ENCODE assay signal across 1 mouse cellular context in the genomic region with DNA sequence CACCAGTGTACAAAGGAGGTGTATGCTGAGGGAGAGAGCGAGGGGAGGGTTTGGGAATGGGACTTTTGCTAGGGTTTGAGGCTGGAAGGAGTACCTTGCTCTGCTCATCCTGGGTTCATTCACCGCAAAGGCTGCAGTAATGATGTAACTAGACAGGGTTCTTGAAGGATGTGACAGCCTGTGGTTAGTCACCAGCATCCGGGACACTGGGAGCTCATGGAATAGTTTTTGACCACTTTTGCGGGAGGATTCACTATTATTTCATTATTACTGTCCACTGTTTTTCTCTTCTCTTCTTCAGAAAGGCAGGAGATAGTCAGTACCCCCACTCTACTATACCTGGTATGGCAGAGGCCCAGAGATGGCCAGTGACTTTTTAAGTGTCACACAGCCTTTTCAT.
TF ChIP-seq lines count a peak whose summit lies in the region.

No protein-coding gene starts in this region.

TF ChIP-seq in CH12.LX, 34 proteins besides CTCF, POLR2A, EP300 and RAD21 (continued from another document):
- TF ChIP-seq E2F4 (IDR thresholded peaks at IDR 0.05; ENCODE audit: insufficient replicate concordance, low read depth, low read length) = no peak
- TF ChIP-seq IRF4 (IDR thresholded peaks at IDR 0.05; ENCODE audit: low read depth, low read length) = no peak
- TF ChIP-seq ZMIZ1 (IDR thresholded peaks at IDR 0.05; ENCODE audit: low read depth, low read length) = 0 out of 2 replicates have a peak, but pooled peaks have one; percentile 8
- TF ChIP-seq CHD1 (IDR thresholded peaks at IDR 0.05; ENCODE audit: low read depth, low read length) = 0 out of 2 replicates have a peak, but pooled peaks have one; percentile 31
- no peak for TF ChIP-seq SIN3A (IDR thresholded peaks at IDR 0.05; ENCODE audit: low read length)
- TF ChIP-seq UBTF (IDR thresholded peaks at IDR 0.05; ENCODE audit: low read depth, low read length) = no peak
- TF ChIP-seq BHLHE40 (IDR thresholded peaks at IDR 0.05; ENCODE audit: low read depth, low read length) = no peak
